Mouse (Mus musculus): ENCODE measurements around the gene Yju2. TPM values are rescaled to one million over a fixed set of nuclear protein-coding genes. Genes with fewer than 3 reads are reported as not detected.

Gene Yju2
- polyA plus RNA-seq, 1 experiment from 2014 or later: 29.1 TPM

- Histone ChIP-seq H3K9me3 (no peaks in the 10 kb centered on the region), H3K9ac (no peak overlapping the region), H3K36me3 (replicated peaks) (peaks cover 61% of the 10 kb centered on the region), H3K4me1 (peaks cover 31% of the 10 kb centered on the region), H3K27me3 (no peaks in the 10 kb centered on the region), H3K27ac (no peak overlapping the region), H3K4me2 (no peak overlapping the region), H3K4me3 (replicated peaks) (no peak overlapping the region)
- ATAC-seq (ENCODE audit: low FRiP score): no peak
- WGBS: 94% methylated on average over 10 of the region's 10 CpGs
These were observed 5.6 kb downstream of the Yju2 start for GRCm38 (mm10) chr17:55964496-55964895.

- no peaks in the 10 kb centered on the region for H3K27me3 ChIP-seq
- no peak for ATAC-seq (ENCODE audit: low FRiP score)
- H3K4me1 ChIP-seq: peaks cover 32% of the 10 kb centered on the region
- 85% methylated on average over 9 of the region's 9 CpGs for WGBS
- H3K27ac ChIP-seq: no peak overlapping the region
- H3K9me3 ChIP-seq: no peaks in the 10 kb centered on the region
- H3K4me3 ChIP-seq (replicated peaks): no peak overlapping the region
- no peak overlapping the region for H3K4me2 ChIP-seq
- no peak overlapping the region for H3K9ac ChIP-seq
- peaks cover 61% of the 10 kb centered on the region for H3K36me3 ChIP-seq (replicated peaks)
These were observed 6.1 kb downstream of the Yju2 start for GRCm38 (mm10) chr17:55964996-55965395.

- peaks cover 46% of the 10 kb centered on the region for H3K36me3 ChIP-seq (replicated peaks)
- WGBS: 98% methylated on average over 4 of the region's 4 CpGs
- no peak for ATAC-seq (ENCODE audit: low FRiP score)
- H3K4me1 ChIP-seq: peaks cover 44% of the 10 kb centered on the region
- no peak overlapping the region for H3K4me2 ChIP-seq
- H3K27me3 ChIP-seq: no peaks in the 10 kb centered on the region
- H3K9ac ChIP-seq: no peak overlapping the region
- H3K9me3 ChIP-seq: no peaks in the 10 kb centered on the region
- H3K4me3 ChIP-seq (replicated peaks): no peak overlapping the region
- H3K27ac ChIP-seq: no peak overlapping the region
These were observed 8.3 kb downstream of the Yju2 start for GRCm38 (mm10) chr17:55967186-55967585.

- WGBS: 72% methylated on average over 7 of the region's 7 CpGs
- Histone ChIP-seq H3K9ac (no peak overlapping the region), H3K36me3 (replicated peaks) (peaks cover 46% of the 10 kb centered on the region), H3K27me3 (no peaks in the 10 kb centered on the region), H3K27ac (peak overlapping the region; percentile 80; the same call in 1 of the 2 replicates), H3K4me3 (replicated peaks) (no peak overlapping the region), H3K9me3 (no peaks in the 10 kb centered on the region), H3K4me1 (peaks cover 44% of the 10 kb centered on the region), H3K4me2 (no peak overlapping the region)
- no peak for ATAC-seq (ENCODE audit: low FRiP score)
These were observed 9.3 kb downstream of the Yju2 start for GRCm38 (mm10) chr17:55968210-55968609.

GRCm38 (mm10) chr17:55969560-55969959 is 10.7 kb downstream of the Yju2 start:
- peaks cover 43% of the 10 kb centered on the region for H3K4me1 ChIP-seq

GRCm38 (mm10) chr17:55969966-55970891 is 11.3 kb downstream of the Yju2 start, which contains the start of gene Shd:
TSS of gene Shd (plus strand) at chr17:55970467.
- no peaks in the 10 kb centered on the region for H3K9me3 ChIP-seq
- ATAC-seq (ENCODE audit: low FRiP score): peak; percentile 75
- H3K4me1 ChIP-seq: peaks cover 43% of the 10 kb centered on the region
- H3K4me2 ChIP-seq: peak within 1 kb of the TSS; percentile 84
- H3K4me3 ChIP-seq (replicated peaks): peak within 1 kb of the TSS; percentile 54
- WGBS: 8% methylated on average over 55 of the region's 55 CpGs
- H3K9ac ChIP-seq: peak within 1 kb of the TSS; percentile 80
- H3K27ac ChIP-seq: peak within 1 kb of the TSS; percentile 80
- peaks cover 46% of the 10 kb centered on the region for H3K36me3 ChIP-seq (replicated peaks)
- no peaks in the 10 kb centered on the region for H3K27me3 ChIP-seq

More at GRCm38 (mm10) chr17:55969560-55969959, 10.7 kb downstream of the Yju2 start:
- H3K27ac ChIP-seq: peak overlapping the region; percentile 80
- no peaks in the 10 kb centered on the region for H3K27me3 ChIP-seq
- ATAC-seq (ENCODE audit: low FRiP score): peak; percentile 68
- H3K9me3 ChIP-seq: no peaks in the 10 kb centered on the region
- peaks cover 50% of the 10 kb centered on the region for H3K36me3 ChIP-seq (replicated peaks)
- peak overlapping the region; percentile 80; the same call in 1 of the 2 replicates for H3K9ac ChIP-seq
- 35% methylated on average over 14 of the region's 14 CpGs for WGBS
- peak overlapping the region; percentile 84 for H3K4me2 ChIP-seq
- H3K4me3 ChIP-seq (replicated peaks): peak overlapping the region; percentile 54

GRCm38 (mm10) chr17:55971453-55971852 is 12.6 kb downstream of the Yju2 start:
- peaks cover 49% of the 10 kb centered on the region for H3K4me1 ChIP-seq
- no peak overlapping the region for H3K27ac ChIP-seq

GRCm38 (mm10) chr17:55976255-55976862 is 17.5 kb downstream of the Yju2 start:
- H3K9me3 ChIP-seq: no peaks in the 10 kb centered on the region
- WGBS: 17% methylated on average over 13 of the region's 13 CpGs
- H3K4me2 ChIP-seq: no peak overlapping the region
- H3K27ac ChIP-seq: 0 out of 2 replicates have a peak overlapping the region, but pooled peaks have one; percentile 13
- H3K9ac ChIP-seq: no peak overlapping the region
- peak; percentile 76 for ATAC-seq (ENCODE audit: low FRiP score)
- no peak overlapping the region for H3K4me3 ChIP-seq (replicated peaks)
- peaks cover 22% of the 10 kb centered on the region for H3K4me1 ChIP-seq
- H3K27me3 ChIP-seq: no peaks in the 10 kb centered on the region; the same call in 1 of the 2 replicates
- H3K36me3 ChIP-seq (replicated peaks): peaks cover 20% of the 10 kb centered on the region

More at GRCm38 (mm10) chr17:55971453-55971852, 12.6 kb downstream of the Yju2 start:
- H3K36me3 ChIP-seq (replicated peaks): peaks cover 37% of the 10 kb centered on the region
- H3K9me3 ChIP-seq: no peaks in the 10 kb centered on the region
- H3K4me2 ChIP-seq: peak overlapping the region; percentile 84
- H3K4me3 ChIP-seq (replicated peaks): peak overlapping the region; percentile 54
- peak overlapping the region; percentile 80 for H3K9ac ChIP-seq
- no peak for ATAC-seq (ENCODE audit: low FRiP score)
- 24% methylated on average over 22 of the region's 22 CpGs for WGBS
- H3K27me3 ChIP-seq: no peaks in the 10 kb centered on the region

GRCm38 (mm10) chr17:55977301-55977700 is 18.4 kb downstream of the Yju2 start:
- H3K27ac ChIP-seq: no peak overlapping the region
- ATAC-seq (ENCODE audit: low FRiP score): no peak

GRCm38 (mm10) chr17:55986030-55986961 is 27.4 kb downstream of the Yju2 start, which contains the start of gene Fsd1:
TSS of gene Fsd1 (plus strand) at chr17:55986509.
- Histone ChIP-seq H3K36me3 (replicated peaks) (peaks cover 15% of the 10 kb centered on the region), H3K27ac (no peak within 1 kb of the TSS), H3K9ac (peak within 1 kb of the TSS; percentile 78), H3K4me2 (peak within 1 kb of the TSS; percentile 91), H3K4me3 (replicated peaks) (peak within 1 kb of the TSS; percentile 74), H3K9me3 (no peaks in the 10 kb centered on the region), H3K27me3 (no peaks in the 10 kb centered on the region), H3K4me1 (peaks cover 14% of the 10 kb centered on the region)
- 10% methylated on average over 32 of the region's 35 CpGs for WGBS
- ATAC-seq (ENCODE audit: low FRiP score): peak; percentile 88

More at GRCm38 (mm10) chr17:55977301-55977700, 18.4 kb downstream of the Yju2 start:
- Histone ChIP-seq H3K4me2 (no peak overlapping the region), H3K27me3 (no peaks in the 10 kb centered on the region; the same call in 1 of the 2 replicates), H3K4me3 (replicated peaks) (no peak overlapping the region), H3K9ac (no peak overlapping the region), H3K36me3 (replicated peaks) (peaks cover 20% of the 10 kb centered on the region), H3K4me1 (peaks cover 16% of the 10 kb centered on the region), H3K9me3 (no peaks in the 10 kb centered on the region)
- WGBS: 61% methylated on average over 3 of the region's 3 CpGs

GRCm38 (mm10) chr17:55990278-55990898 is 31.5 kb downstream of the Yju2 start:
- ATAC-seq (ENCODE audit: low FRiP score): no peak
- no peak overlapping the region for H3K9ac ChIP-seq
- H3K4me1 ChIP-seq: peaks cover 18% of the 10 kb centered on the region
- H3K27me3 ChIP-seq: no peaks in the 10 kb centered on the region
- H3K9me3 ChIP-seq: no peaks in the 10 kb centered on the region
- no peak overlapping the region for H3K27ac ChIP-seq
- H3K36me3 ChIP-seq (replicated peaks): peaks cover 47% of the 10 kb centered on the region
- H3K4me2 ChIP-seq: no peak overlapping the region
- H3K4me3 ChIP-seq (replicated peaks): no peak overlapping the region
- 91% methylated on average over 8 of the region's 8 CpGs for WGBS

Measured in forebrain, embryonic 12.5 days (tissue).